Mouse (Mus musculus) mouse embryonic stem cell (cell line): Measurements from ENCODE around the gene Dynlt1c.
"Not testable (repeated sequence)": the region's sequence is repeated elsewhere in the genome, so short reads cannot be mapped to it uniquely, and the experiment has no call there.

Experiments
- in situ Hi-C, 2 experiments: fragments of 300-500 bp; cut with MboI; formaldehyde crosslinking; loops; 1 replicate in 1 of 2; 3 replicates in 1 of 2; pipeline ENCODE4 v1.14.3; 2019 to 2020; ENCODE audit warnings: low sequenced_read_pairs in 2 of 2, low pct_unique_long_range_greater_than_20kb in 1 of 2, mixed read lengths in 1 of 2; ENCODE audit not compliant: unreplicated experiment in 1 of 2

The Dynlt1c gene

GRCm38 (mm10) chr17:6601204-6601911, at the start of gene Dynlt1c:
TSS of gene Dynlt1c (plus strand) at chr17:6601671.
- in situ Hi-C loops: not testable (repeated sequence)

- in situ Hi-C loops: not testable (repeated sequence)
Measured at GRCm38 (mm10) chr17:6553798-6554197, 47.7 kb upstream of the Dynlt1c start.

- in situ Hi-C loops: not testable (repeated sequence)
Measured at GRCm38 (mm10) chr17:6554243-6554642, 47.2 kb upstream of the Dynlt1c start.

- in situ Hi-C loops: not testable (repeated sequence)
Measured at GRCm38 (mm10) chr17:6559447-6560133, 41.9 kb upstream of the Dynlt1c start.

GRCm38 (mm10) chr17:6564866-6565265, 36.6 kb upstream of the Dynlt1c start:
- in situ Hi-C loops: not testable (repeated sequence)

GRCm38 (mm10) chr17:6567908-6568307, 33.6 kb upstream of the Dynlt1c start:
- in situ Hi-C loops: not testable (repeated sequence)

- in situ Hi-C loops: not testable (repeated sequence)
Measured at GRCm38 (mm10) chr17:6571296-6571695, 30.2 kb upstream of the Dynlt1c start.

- in situ Hi-C loops: not testable (repeated sequence)
Measured at GRCm38 (mm10) chr17:6572202-6572601, 29.3 kb upstream of the Dynlt1c start.

- in situ Hi-C loops: not testable (repeated sequence)
Measured at GRCm38 (mm10) chr17:6575376-6575775, 26.1 kb upstream of the Dynlt1c start.

- in situ Hi-C loops: not testable (repeated sequence)
Measured at GRCm38 (mm10) chr17:6588672-6589071, 12.8 kb upstream of the Dynlt1c start.

GRCm38 (mm10) chr17:6592109-6592508, 9.4 kb upstream of the Dynlt1c start:
- in situ Hi-C loops: not testable (repeated sequence)

GRCm38 (mm10) chr17:6593896-6594295, 7.6 kb upstream of the Dynlt1c start:
- in situ Hi-C loops: not testable (repeated sequence)

GRCm38 (mm10) chr17:6595776-6596497, 5.5 kb upstream of the Dynlt1c start:
- in situ Hi-C loops: not testable (repeated sequence)

- in situ Hi-C loops: not testable (repeated sequence)
Measured at GRCm38 (mm10) chr17:6598356-6598755, 3.1 kb upstream of the Dynlt1c start.

- in situ Hi-C loops: not testable (repeated sequence)
Measured at GRCm38 (mm10) chr17:6600216-6600911, 1.1 kb upstream of the Dynlt1c start.

GRCm38 (mm10) chr17:6602205-6602604, 734 bp downstream of the Dynlt1c start:
- in situ Hi-C loops: not testable (repeated sequence)

- in situ Hi-C loops: not testable (repeated sequence)
Measured at GRCm38 (mm10) chr17:6605347-6605746, 3.9 kb downstream of the Dynlt1c start.

GRCm38 (mm10) chr17:6613524-6613923, 12.1 kb downstream of the Dynlt1c start:
- in situ Hi-C loops: not testable (repeated sequence)

GRCm38 (mm10) chr17:6614316-6614715, 12.8 kb downstream of the Dynlt1c start:
- in situ Hi-C loops: not testable (repeated sequence)
